Mouse (Mus musculus): ENCODE data around the gene Ctso.

Gene Ctso

DNA sequence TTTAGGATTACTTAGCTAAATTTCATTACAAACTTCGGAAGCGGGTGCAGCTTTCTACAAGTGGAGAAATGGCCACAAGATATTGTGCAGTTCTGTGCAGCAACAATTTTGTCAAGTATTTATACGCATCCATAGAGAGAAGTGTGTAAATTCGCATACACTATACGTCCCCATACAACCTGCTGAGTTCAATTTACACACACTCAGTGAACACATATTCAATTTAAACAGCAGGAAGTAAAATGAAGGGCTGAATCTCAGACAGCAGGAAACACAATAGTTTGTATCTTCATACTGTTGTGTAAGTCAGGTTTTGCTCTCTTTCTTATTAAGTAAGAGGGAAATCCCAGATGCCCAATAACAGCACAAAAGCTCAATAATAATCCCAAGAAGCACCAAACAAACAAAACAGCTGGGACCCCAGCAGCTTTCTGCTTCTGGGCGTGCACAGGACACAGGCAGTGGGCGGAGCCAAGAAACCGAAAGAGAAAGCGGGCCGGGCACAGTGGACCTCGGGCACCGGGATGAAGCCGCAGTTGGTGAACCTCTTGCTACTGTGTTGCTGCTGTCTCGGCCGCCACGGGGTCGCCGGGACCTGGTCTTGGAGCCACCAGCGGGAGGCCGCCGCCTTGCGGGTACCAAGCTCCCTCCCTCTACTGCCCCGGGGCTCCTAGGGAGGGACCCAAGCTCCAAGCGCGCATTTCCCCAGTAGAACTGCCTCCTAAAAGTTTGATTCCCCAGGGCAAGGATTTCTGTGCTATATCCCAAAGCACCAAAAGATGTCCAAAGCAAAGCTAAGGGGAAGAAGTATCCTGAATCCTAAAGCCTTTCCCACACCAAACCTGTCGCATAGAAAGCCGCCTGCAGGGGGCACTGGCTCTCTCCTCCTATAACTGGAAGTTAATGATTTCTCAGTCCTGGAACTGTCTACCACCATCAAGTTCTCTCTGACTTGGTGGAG is at the start of gene Ctso:
Gene Ctso (plus strand): TSS at position 461 of the 961 bp plus-strand sequence.
- peak; percentile 47 for DNase-seq (ENCODE audit: low spot score)

DNA sequence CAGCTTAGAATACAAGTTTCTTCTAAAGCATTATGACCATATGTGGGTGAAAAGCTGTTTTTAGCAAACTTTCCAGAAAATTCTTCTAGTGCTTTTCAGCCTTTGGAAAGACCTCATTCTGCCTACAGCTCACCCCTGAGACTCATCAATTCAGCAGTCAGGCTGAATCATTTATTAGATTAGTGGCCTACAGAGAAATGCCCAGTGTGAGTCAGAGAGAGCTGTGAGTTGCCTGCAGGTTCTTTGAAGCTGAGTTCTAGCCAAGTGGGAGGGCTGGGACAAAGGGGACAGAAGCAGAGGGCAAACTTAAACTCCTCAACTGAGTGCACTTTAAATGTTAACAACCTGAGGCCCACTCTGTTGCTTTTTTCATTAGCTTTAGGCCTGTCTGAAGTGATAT is 48.5 kb upstream of the Ctso start:
- no peak for DNase-seq (ENCODE audit: low spot score)

DNA sequence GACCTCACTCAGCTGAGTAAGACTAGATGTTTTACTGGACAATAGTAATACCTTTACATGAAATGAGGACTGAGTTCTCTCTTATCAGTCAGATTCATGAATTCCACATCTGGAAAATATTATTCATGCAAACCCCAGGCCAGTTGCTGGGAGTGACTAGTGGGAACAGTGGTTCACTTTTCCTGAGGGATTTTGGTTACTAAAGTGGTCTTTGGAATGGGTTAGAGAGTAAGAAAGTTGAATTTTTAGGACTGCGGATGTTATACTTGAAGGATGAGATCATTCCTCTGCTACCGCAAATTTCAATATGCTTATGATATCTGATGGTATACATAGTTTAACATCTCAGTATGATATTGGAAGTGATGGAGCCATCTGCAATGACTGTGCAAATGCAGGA is 46.8 kb upstream of the Ctso start:
- no peak for DNase-seq (ENCODE audit: low spot score)

DNA sequence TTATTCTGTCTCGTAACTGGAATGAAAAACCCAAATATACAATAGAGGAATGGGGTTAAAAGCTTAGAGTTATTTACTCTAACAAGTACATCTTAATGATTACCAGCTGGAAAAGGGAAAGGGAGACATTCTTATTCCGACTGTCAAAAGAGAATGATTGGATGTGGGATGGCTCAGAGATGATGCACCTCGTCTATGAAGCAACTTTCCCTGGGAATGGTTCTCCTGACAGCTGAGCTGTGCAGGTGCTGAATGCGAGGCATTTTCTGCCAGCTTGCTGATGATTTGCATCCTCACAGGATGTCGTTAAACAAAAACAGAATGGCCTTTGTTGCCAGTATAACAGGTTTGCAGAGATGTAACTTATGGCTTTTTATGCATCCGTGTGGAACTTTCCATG is 43.3 kb upstream of the Ctso start:
- DNase-seq (ENCODE audit: low spot score): no peak

DNA sequence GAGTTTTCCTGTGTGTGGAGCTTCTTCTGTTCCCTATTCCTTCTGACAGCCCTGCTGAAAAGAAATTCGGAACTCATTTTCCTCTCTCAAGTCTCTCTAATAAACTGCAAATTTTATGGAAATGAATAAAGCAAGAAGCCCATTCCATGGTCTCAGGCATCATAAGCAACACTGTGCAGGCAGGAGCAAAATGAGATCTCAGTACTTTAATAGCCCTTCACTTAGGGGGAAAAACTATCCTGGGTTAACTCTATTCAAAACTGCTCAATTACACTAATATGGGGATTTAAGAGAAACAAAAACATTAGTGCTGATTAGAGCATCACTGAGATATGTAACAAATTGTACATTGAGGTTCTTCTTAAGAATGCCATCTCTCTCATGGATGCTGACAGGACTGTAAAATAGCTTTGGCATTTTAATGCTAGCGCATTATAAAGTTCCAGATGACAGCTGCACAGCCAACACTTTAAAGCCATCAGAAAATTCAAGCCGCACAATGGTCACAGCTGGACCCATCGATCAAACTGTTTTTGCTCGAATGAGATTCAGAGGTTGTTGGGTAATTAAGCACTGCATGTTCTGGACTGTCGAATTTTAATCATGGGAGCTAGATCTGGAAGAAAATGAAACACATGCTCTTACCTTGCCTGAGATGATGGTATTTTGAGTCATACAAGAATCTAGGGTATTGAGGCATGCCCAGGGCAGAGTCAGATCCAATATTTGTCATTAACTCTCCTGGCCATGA is 21.9 kb upstream of the Ctso start:
- no peak for DNase-seq (ENCODE audit: low spot score)

DNA sequence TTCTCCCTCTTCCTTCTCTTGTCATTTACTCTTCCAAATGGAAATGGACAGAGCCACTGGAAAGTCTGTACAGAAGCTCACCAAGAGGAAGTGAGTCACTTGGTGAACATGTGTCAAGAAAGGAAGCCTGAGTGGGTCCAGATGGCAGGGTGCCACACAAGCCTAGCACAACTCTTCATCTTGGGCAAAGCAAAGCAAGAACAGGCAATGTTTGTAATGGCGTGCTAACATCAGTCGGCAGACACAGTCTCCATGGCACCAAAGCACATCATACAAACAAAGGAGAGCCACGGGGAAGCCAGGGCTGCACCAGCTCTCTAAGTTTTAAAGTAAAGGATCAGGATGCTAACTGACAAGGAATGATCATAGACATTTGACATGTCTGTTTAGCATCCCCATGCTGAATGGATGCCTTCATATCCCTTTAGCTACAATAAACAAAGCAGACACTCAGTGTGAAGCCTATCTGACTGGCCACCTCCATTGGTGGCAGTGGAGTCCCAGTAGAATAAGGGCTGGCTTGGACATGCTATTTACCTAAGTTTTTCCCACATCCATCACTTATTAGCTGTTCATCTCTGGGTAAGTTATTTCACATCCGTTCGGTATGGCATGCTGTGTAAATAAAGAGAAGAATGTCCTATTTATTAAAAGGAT is 16.2 kb upstream of the Ctso start:
- DNase-seq (ENCODE audit: low spot score): no peak

DNA sequence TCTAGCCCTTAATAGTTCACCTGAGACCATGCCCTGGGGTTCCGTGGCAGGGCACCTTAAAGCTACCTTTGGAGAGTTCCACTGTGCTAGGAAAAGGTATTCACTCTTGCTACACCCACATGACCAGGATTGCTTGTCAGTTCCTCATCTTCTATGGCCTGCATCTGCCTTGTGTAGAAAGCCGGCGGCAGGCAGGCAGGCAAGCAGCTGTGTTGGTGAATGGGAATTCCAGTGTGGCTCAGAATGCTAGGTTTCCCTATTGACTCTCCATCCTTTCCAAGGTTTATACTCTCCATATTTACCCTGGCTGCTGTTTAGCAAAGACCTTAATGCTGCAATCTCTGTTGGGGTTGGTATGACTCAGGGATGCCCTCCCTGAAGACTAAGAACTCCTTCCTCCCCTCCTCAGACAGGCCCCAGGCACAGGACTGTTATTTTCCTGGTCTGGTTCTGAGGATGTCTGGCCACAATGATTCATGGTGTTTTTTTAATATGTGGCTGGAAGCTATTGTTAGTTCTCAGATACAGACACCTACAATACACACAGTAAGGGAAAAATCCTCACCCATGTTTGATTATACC is 15.0 kb upstream of the Ctso start:
- DNase-seq (ENCODE audit: low spot score): no peak

DNA sequence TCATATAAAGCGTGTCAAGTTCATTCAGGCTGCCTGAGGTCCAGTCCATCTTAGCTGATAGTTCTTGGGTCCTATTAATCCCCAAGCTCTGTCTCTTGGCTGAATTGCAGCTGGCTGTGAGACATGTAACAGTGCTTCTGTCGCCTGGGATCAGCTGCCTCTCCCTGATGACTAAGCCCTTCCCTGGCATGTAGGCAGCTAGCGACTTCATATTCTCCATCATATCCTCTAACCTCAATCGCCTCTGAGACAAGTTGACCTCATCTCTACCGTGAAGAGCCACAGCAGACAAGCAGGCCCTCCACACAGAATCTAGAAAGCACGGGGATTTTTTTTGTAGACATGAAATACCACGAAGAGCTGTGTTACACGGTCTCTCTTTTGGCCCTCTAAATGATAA is 14.2 kb upstream of the Ctso start:
- DNase-seq (ENCODE audit: low spot score): no peak

DNA sequence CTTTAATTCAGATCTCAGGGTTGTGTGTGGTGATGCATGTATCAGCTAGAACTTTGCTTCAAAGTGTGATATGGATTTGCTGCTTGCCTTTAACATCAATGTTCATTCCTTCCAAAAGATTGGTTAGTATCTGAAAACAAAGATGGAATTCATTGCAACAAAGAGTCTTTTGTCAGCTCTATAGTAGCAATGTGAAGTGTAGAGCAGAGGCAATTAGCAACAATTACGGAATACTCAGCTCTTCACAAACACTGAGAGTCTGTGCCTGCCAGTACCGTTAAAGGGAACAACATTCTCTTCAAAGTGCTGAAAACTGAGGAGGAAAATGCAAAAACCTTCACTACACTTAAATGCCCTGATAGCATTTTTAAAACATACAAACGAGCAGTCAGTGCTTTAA is 12.7 kb upstream of the Ctso start:
- DNase-seq (ENCODE audit: low spot score): no peak

DNA sequence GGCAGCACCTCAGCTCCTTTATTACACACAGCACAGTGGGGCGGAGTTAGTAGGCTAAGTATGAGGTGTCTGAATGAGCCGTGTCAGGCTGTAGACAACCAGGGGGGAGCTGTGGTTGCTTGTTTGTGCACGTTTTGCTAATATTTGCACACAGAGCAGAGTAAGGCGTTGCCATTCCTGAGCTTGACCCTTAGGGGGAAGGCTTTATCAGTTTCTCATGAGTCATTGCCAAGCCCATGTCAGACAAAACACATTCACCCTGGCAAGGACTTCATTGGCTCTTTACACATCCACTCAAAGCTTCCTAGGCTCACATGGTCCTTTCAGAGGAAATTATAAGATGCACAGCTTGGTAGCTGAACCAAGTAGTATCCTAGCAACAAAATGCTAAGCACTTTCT is 9.5 kb upstream of the Ctso start:
- DNase-seq (ENCODE audit: low spot score): no peak

DNA sequence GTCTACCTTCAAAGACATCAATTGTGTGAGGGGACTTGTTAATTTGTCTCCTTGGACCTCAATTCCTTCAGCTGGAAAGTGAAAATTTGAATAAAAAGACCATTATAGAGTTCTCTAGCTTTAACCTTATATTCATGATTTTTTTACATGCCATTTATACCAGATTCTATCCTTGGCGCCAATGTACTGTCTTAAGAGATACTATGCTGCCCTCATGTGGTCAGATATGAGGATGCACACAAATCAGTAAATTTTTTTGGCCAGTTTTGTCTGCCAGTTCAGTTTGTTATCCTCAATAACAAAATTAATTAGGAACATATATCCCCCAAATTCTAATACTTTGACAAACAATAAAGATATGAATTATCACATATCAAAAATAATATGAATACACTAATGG is 7.5 kb upstream of the Ctso start:
- DNase-seq (ENCODE audit: low spot score): no peak

DNA sequence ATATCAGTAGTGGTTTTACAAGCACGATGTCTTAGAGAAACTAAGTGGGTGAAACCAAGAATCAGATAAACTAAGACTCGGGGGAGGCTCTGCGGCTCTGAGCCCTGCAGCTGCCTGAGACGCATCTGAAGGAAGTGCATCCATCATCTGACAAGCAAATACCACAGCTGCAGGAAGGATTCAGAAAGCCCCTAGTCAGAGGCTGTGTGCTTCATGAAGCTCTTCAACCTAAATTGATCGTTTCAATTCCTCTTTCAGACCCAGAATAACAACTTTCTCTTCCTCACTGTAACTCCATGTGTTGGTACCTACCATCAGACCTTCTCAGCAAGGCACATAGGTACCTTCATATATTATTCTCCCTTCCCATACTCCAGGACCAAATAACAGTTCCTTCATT is 6.5 kb upstream of the Ctso start:
- no peak for DNase-seq (ENCODE audit: low spot score)

DNA sequence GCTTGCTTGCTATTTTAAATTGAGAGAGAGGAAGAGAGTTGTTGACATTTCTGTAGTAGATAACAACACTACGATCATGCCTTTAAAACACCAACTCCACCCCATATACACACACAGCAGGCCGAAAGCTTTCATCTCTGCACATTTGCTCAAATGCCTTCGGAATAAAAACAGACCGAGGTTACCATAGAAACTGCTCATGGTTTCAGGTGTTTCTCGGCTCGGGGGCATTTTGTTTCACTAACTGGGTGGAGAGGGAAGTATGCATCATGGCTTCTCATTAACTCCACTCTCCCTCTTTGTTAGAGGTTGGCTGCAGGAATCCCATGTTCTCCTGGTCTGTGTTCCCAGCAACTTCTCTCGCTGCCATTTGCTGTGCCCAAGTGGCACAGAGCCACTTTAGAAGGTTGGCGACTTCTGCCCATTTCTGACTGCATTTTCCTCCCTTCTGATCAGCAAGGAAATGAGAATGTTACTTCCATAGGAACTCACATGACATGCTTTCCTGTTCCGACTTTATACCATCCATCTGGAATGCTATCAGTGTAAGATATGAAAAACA is 5.6 kb upstream of the Ctso start:
- DNase-seq (ENCODE audit: low spot score): no peak

DNA sequence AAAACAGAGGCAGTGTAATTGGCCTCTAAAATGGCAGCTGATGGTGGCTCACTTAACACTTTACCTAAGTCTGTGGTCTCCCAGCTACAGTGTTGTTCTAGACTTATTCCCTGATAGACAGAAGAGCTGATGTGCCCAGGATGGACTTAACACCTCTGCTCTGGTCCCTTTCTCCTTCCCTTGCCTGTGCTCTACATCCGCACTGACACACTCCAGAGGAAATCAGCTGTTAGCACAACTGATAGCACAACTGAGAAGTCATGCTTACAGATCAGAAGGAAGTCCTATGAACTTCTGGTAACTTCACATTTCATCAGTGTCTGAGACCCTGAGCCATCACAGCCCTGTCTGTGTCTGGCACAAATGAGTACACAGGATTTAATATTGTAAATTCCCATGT is 3.3 kb upstream of the Ctso start:
- no peak for DNase-seq (ENCODE audit: low spot score)

DNA sequence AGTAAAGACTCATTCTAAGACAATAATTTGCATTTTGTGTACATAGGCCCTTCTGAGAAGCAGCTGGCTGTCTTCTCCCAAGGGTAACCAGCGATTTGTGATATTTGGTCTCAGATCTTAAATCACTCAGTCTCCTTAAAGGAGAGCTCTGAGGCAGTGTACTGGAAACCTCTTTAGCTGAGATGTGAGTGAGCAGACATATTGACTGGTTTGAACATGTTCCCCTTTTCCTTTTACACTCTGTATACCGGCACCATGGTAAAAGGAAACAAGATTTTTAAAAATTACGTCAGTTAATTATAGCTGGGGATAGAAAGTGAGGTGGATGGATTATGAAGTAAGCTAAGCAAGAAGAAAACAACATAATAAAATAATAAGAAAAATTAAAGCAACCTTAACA is 706 bp upstream of the Ctso start:
- no peak for DNase-seq (ENCODE audit: low spot score)

DNA sequence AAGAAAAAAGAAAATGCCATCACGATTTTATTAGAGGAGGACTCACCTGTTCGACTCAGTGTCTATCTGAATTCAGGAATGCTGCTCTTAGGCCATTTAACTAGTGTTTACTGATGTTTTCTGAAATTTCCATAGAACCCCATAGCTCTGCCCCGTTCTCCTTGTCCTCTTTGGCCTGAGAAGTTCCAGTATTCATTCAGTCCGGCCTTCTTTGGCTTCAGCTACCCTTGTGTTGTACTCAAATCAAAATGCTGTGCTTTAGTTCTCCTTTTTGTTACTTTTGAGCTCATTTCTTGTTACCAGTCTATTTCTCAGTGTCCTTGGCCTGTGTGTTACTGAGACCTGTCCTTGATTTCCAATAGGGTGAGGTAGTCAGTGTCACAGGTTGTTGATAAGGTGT is 947 bp downstream of the Ctso start:
- no peak for DNase-seq (ENCODE audit: low spot score)

DNA sequence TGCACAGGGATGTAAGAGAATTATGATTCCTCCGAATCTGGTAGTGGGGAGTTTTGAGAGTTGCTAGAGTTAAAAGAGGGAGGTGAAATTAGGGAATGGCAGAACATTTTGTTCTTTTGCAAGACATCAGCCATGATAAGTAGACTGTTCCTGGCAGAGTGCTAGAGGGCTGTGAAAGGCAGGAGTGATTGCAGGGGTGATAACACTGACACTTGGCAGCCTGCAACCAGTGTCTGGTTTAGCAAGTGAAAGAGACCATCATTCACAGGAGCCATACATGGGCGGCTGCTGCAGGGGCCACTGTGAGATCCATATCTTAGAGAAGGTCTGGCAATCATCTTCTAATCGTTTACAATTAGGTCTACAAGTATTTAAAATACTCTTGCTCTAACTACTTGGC is 6.5 kb downstream of the Ctso start:
- DNase-seq (ENCODE audit: low spot score): no peak

DNA sequence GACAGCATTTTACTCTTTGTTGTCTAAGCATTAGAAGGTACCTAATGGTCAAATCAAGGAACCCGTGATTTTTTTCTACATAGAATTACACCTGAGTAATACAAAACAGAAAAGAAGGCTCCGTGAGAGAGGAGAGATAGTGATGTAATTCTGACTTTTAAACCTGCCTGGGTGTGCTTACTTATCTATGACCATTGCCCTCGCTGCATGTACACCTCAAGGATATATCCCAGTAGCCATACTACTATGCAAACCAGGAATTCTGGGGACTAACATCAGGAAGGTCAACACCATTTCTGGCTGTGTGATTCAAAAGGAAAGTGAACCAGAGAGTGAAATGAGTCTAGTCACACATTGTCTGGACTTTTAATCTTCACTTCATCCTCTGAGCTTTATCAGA is 9.9 kb downstream of the Ctso start:
- DNase-seq (ENCODE audit: low spot score): no peak

DNA sequence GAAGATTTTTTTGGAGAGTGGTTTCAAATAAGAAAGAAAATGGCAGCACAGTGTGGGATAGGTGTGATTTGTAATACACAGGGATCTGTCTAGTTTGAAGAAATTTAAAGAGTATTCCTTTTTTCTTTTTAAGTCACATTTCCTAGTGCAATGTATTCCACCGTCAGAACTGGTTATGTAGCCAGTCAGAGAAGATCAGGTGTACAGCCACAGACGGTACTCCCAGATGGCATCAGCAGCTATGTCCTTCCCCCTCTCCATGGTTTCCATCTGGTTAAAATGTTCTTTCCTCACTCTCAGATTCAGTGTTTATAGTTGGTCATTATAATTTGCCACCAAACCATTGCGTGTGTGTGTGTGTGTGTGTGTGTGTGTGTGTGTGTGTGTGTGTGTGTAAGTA is 10.7 kb downstream of the Ctso start:
- no peak for DNase-seq (ENCODE audit: low spot score)

DNA sequence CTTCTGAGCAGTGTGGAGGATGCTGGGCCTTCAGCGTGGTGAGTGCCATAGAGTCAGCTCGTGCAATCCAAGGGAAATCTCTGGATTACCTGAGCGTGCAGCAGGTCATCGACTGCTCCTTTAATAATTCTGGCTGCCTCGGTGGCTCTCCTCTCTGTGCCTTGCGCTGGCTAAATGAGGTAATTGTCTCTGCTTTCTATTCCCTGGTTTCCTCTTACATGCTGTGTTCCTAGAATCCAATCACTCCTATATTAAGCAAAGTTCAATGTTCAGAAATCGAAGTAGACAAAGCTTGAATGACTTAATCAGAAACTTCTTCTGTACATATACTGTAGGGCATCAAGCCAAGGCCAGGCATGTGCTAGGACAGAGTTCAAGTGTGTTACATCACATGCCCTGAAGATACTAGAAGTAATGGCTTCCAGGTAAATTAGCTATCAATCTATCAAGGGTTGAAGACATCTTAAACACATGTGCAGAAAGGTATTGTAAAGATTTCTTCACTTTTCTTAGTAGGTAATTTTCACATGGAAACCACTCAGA is 12.5 kb downstream of the Ctso start:
- no peak for DNase-seq (ENCODE audit: low spot score)

DNA sequence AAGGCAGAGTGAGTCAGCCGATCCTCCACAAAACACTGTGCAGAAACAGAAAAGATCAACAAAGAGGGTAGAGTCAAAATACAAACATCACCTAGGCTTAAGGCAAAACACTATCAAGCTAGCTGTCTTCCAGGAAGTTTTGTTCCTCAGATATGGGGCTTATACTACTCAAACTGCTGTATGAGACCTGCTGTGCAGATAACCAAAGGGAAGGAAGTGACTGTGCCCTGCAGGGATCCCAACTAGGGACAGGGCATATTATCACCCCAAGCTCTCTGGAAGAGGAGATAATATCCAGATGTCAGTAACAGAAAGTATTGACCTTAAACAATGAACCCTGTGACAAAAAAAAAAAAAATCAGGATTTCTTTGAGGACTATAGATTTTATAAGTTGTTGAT is 16.6 kb downstream of the Ctso start:
- DNase-seq (ENCODE audit: low spot score): no peak

DNA sequence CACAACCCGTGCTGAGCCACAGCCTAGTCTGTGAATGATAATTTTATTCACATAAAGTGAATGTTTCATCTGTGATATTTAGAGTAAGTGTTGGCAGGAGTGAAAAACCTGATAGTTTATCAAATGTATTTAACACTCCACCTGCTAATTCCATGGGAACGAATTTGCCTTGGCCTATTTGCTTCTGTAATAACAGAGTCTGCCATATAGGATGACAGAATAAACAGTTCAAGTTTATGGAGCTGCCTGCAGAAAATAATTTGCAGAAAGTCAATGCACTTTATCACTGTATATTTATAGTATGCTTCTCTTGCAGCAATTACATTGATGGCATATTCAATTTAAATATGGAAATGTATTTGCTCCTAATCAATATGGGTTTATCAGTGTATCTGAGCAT is 19.4 kb downstream of the Ctso start:
- no peak for DNase-seq (ENCODE audit: low spot score)
